In the genomic region with DNA sequence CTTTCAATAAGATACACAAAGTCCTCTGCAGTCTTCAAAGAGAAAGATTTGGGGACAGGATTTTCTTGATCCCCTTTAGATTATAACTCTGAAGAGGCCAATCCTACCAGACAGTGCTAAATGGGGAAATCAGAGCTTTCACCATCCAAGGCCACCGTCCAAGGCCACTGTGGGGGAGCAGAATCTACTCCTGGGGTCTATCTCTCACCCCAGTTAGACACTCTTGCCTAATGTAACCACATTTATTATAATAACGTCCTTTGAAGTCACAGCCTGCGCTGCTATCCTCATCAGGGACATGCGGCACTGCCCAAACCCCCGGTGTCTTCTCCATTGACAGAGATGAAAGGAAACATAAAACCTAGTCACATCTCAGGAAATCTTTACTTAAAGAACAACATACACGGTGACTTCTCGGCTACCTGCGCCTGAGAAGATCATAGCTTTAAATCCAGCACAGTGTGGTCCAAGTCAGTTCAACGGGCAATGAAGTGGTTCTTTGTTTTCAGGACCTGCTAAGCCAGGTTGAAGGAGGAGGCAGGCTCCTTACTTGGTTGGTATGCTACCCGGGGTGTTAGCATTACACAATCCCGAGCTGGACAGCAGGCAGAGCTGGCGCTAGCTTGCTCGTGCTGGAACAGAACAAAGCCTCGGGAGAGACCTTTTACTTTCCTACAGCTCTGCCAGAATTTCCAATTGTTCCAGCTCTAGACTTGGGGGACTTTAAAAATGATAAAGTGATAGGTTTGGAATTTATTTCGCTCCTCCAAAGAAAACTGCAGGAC, we compare ENCODE assay signal across 8 mouse cellular contexts. TPM values are rescaled to one million over a fixed set of nuclear protein-coding genes. Genes with fewer than 3 reads are reported as not detected.
DNase-seq lines count a peak whose midpoint lies in the region; ATAC-seq and TF ChIP-seq lines count a peak whose summit lies in the region.

No protein-coding gene starts in this region.

- peak overlapping the region; percentile 50; the same call in 1 of the 2 replicates for H3K27ac ChIP-seq in testis, adult 2 months (ENCODE audit: control insufficient read depth, insufficient read depth, low read depth, low read length)
- H3K27ac ChIP-seq in kidney, adult 2 months (ENCODE audit: insufficient read depth, low read depth, low read length), result no peak overlapping the region
- no peak overlapping the region for H3K27ac ChIP-seq in forebrain, embryonic 12.5 days

- no peak overlapping the region for H3K4me2 ChIP-seq in forebrain, embryonic 12.5 days

- TF ChIP-seq POLR2A in testis, adult 2 months (IDR thresholded peaks at IDR 0.05; ENCODE audit: control insufficient read depth, low read depth, low read length), result no peak
- no peak for TF ChIP-seq POLR2A in kidney, adult 2 months (IDR thresholded peaks at IDR 0.05; ENCODE audit: low read depth, low read length)

- WGBS in kidney, adult 2 months, result 45% methylated on average over 15 of the region's 15 CpGs
- WGBS in forebrain, embryonic 12.5 days, result 69% methylated on average over 15 of the region's 15 CpGs

- DNase-seq in cerebellum, postnatal 10 days, result peak; percentile 18 to 38
- no peak for DNase-seq in cerebellum, adult 11-12 months
- DNase-seq in testis, postnatal 14 days (ENCODE audit: low spot score), result no peak
- DNase-seq in kidney, adult 2 months, result peak; percentile 68
- DNase-seq in lung, postnatal 25 days (ENCODE audit: low spot score), result peak; percentile 73
- DNase-seq in spleen, postnatal 36 days (ENCODE audit: low spot score in 2 of 2), result no peak

- no peak overlapping the region for H3K4me3 ChIP-seq in testis, adult 2 months (ENCODE audit: control insufficient read depth, low read depth, low read length)
- no peak overlapping the region for H3K4me3 ChIP-seq in kidney, adult 2 months (ENCODE audit: insufficient read depth, low read depth, low read length)
- no peak overlapping the region for H3K4me3 ChIP-seq in forebrain, embryonic 12.5 days (replicated peaks)

- H3K36me3 ChIP-seq in testis, adult 2 months (ENCODE audit: control insufficient read depth, insufficient read depth, low read length), result no peaks in the 10 kb centered on the region
- H3K36me3 ChIP-seq in kidney, adult 2 months (ENCODE audit: control insufficient read depth, insufficient read depth, low read length), result no peaks in the 10 kb centered on the region
- H3K36me3 ChIP-seq in forebrain, embryonic 12.5 days (replicated peaks), result no peaks in the 10 kb centered on the region

- ATAC-seq in forebrain, embryonic 12.5 days (ENCODE audit: low FRiP score), result no peak

- no peak for TF ChIP-seq CTCF in testis, adult 2 months (IDR thresholded peaks at IDR 0.05; ENCODE audit: control insufficient read depth, insufficient read depth, insufficient replicate concordance, low read depth, low read length)
- TF ChIP-seq CTCF in kidney, adult 2 months (conservative IDR thresholded peaks at IDR 0.05; ENCODE audit: insufficient read depth, insufficient read length, low read depth, low read length), result no peak

- no peak overlapping the region for H3K9ac ChIP-seq in forebrain, embryonic 12.5 days

- H3K4me1 ChIP-seq in testis, adult 2 months (ENCODE audit: control insufficient read depth, insufficient read depth, low read length), result peaks cover 4% of the 10 kb centered on the region
- peaks cover 3% of the 10 kb centered on the region; the same call in 1 of the 2 replicates for H3K4me1 ChIP-seq in kidney, adult 2 months (ENCODE audit: control insufficient read depth, insufficient read depth, low read length)
- H3K4me1 ChIP-seq in forebrain, embryonic 12.5 days, result no peaks in the 10 kb centered on the region; the same call in 1 of the 2 replicates

- H3K27me3 ChIP-seq in testis, adult 2 months (ENCODE audit: control insufficient read depth, insufficient read depth, low read length), result no peaks in the 10 kb centered on the region
- H3K27me3 ChIP-seq in kidney, adult 2 months (replicated peaks; ENCODE audit: control insufficient read depth, insufficient read depth, low read length), result no peaks in the 10 kb centered on the region
- H3K27me3 ChIP-seq in forebrain, embryonic 12.5 days, result no peaks in the 10 kb centered on the region

- no peaks in the 10 kb centered on the region for H3K9me3 ChIP-seq in forebrain, embryonic 12.5 days

RNA-seq across cellular contexts. Expression of gene Atl2, which starts 23.8 kb away (rescaled TPM):
- polyA plus RNA-seq in testis, adult 2 months (2012; rRNA removed), result 16.8 and 19.9 TPM in 2 replicates
- polyA plus RNA-seq in kidney, adult 2 months (2012; rRNA removed), result 15.1 and 18.0 TPM in 2 replicates
- polyA plus RNA-seq in forebrain, embryonic 12.5 days (2016; fragmentation: Nextera tagmentation; extraction: Ambion mirVana), result 38.1 and 39.7 TPM in 2 replicates

Comparison
In these comparisons a context has a peak if more than half of its experiments do, and no peak if none do; other contexts are left out.
1. DNase-seq: peak in cerebellum, postnatal 10 days (2 of 2), kidney, adult 2 months (single experiment) and lung, postnatal 25 days (single experiment); none in cerebellum, adult 11-12 months (single experiment), testis, postnatal 14 days (single experiment) and spleen, postnatal 36 days (0 of 2).